Mouse (Mus musculus) midbrain, embryonic 10.5 days (tissue): ENCODE measurements around the gene Naa50. TPM values are rescaled to one million over a fixed set of nuclear protein-coding genes. Genes with fewer than 3 reads are reported as not detected.

ENCODE experiments used
- polyA plus RNA-seq: library from polyadenylated mRNA; unstranded; fragments of >200 nt; fragmentation: Nextera tagmentation; extraction: Ambion mirVana; gene quantifications from 2 replicates; pipeline ENCODE4 v1.2.1, GENCODE M21; 2016

The Naa50 gene
- polyA plus RNA-seq, 1 experiment from 2014 or later, result 143 TPM

Other genes starting within 250 kb of the Naa50 start
- gene Qtrt2, start 213.0 kb upstream of the Naa50 start, polyA plus RNA-seq, result 32.2 and 32.5 TPM in 2 replicates
- 0.17 and 0.40 TPM in 2 replicates for gene Zdhhc23, start 160.0 kb upstream of the Naa50 start, polyA plus RNA-seq
- gene Gramd1c, start 76.5 kb upstream of the Naa50 start, polyA plus RNA-seq, result 2.9 and 3.3 TPM in 2 replicates
- gene Atp6v1a, start 125 bp upstream of the Naa50 start, polyA plus RNA-seq, result 43.3 and 55.5 TPM in 2 replicates
- 1.7 and 2.3 TPM in 2 replicates for gene Usf3, start 33.4 kb downstream of the Naa50 start, polyA plus RNA-seq
- 0.05 and 0.10 TPM in 2 replicates for gene Sidt1, start 193.4 kb downstream of the Naa50 start, polyA plus RNA-seq
- gene Spice1, start 207.3 kb downstream of the Naa50 start, polyA plus RNA-seq, result 34.1 and 35.8 TPM in 2 replicates